Mouse (Mus musculus) MEL (cell line): ENCODE measurements around the gene Dapl1. TPM values are rescaled to one million over a fixed set of nuclear protein-coding genes. Genes with fewer than 3 reads are reported as not detected.

Experiments
- DNase-seq: peaks from one replicate; pipeline ENCODE4 v3.0.0; 2011; ENCODE audit warnings: low read depth, low spot score
- H3K27ac ChIP-seq: 2 replicates; pipeline ENCODE4 v1.5.1; 2012; ENCODE audit warnings: low read depth, mild to moderate bottlenecking, control low read depth, low read length, moderate library complexity; ENCODE audit not compliant: control insufficient read depth
- H3K27me3 ChIP-seq, 2 experiments: fragments of 150-350 bp in 1 of 2; sonication (generic) in 1 of 2; 2 replicates each; pipeline ENCODE4 v1.6.1; 2012; ENCODE audit warnings: low read length in 2 of 2, mild to moderate bottlenecking in 2 of 2, improper control_type of control experiment in 1 of 2, moderate library complexity in 1 of 2; ENCODE audit not compliant: insufficient read depth in 2 of 2, control insufficient read depth in 1 of 2
- H3K36me3 ChIP-seq, 2 experiments: 2 replicates each; pipeline ENCODE4 v1.6.1; 2012 to 2014; ENCODE audit warnings: low read length in 2 of 2, improper control_type of control experiment in 1 of 2, inconsistent platforms in 1 of 2, mild to moderate bottlenecking in 1 of 2; ENCODE audit not compliant: insufficient read depth in 2 of 2, control insufficient read depth in 1 of 2
- H3K4me1 ChIP-seq, 2 experiments: fragments of 150-350 bp in 1 of 2; sonication (generic) in 1 of 2; 2 replicates each; pipeline ENCODE4 v1.6.1; 2012; ENCODE audit warnings: low read length in 2 of 2, improper control_type of control experiment in 1 of 2, mild to moderate bottlenecking in 1 of 2; ENCODE audit not compliant: insufficient read depth in 2 of 2, control insufficient read depth in 1 of 2
- H3K4me3 ChIP-seq, 2 experiments: fragments of 150-350 bp in 1 of 2; sonication (generic) in 1 of 2; 2 replicates each; pipeline ENCODE4 v1.5.1; 2012; ENCODE audit warnings: low read depth in 2 of 2, low read length in 2 of 2, mild to moderate bottlenecking in 2 of 2, moderate library complexity in 2 of 2, control low read depth in 1 of 2, improper control_type of control experiment in 1 of 2; ENCODE audit not compliant: control insufficient read depth in 1 of 2, insufficient read depth in 1 of 2
- H3K79me2 ChIP-seq: 2 replicates; pipeline ENCODE4 v1.6.1; 2012; ENCODE audit warnings: mild to moderate bottlenecking, low read length, moderate library complexity; ENCODE audit not compliant: control insufficient read depth, poor library complexity, insufficient read depth
- H3K9ac ChIP-seq: 2 replicates; pipeline ENCODE4 v1.6.1; 2012; ENCODE audit warnings: low read depth, mild to moderate bottlenecking, control low read depth, low read length, moderate library complexity; ENCODE audit not compliant: control insufficient read depth, poor library complexity, severe bottlenecking
- H3K9me3 ChIP-seq: fragments of 150-350 bp; sonication (generic); replicated peaks from 2 replicates; pipeline ENCODE4 v1.6.1; 2012; ENCODE audit warnings: mild to moderate bottlenecking, low read length, improper control_type of control experiment, moderate library complexity; ENCODE audit not compliant: insufficient read depth
- BHLHE40 ChIP-seq: IDR thresholded peaks from 2 replicates; pipeline ENCODE4 v1.6.1; 2012; ENCODE audit warnings: low read depth, mild to moderate bottlenecking, inconsistent platforms, low read length, improper control_type of control experiment, borderline replicate concordance
- CTCF ChIP-seq, 3 experiments: IDR thresholded peaks in 2 of 3; conservative IDR thresholded peaks in 1 of 3; 2 replicates each; pipeline ENCODE4 v1.5.1; 2011 to 2012; ENCODE audit warnings: low read length in 3 of 3, low read depth in 2 of 3, mild to moderate bottlenecking in 2 of 3, improper control_type of control experiment in 1 of 3, inconsistent platforms in 1 of 3, mixed read lengths in 1 of 3, moderate library complexity in 1 of 3; ENCODE audit not compliant: control insufficient read depth in 1 of 3, insufficient read depth in 1 of 3, poor library complexity in 1 of 3, severe bottlenecking in 1 of 3
- E2F4 ChIP-seq: IDR thresholded peaks from 2 replicates; pipeline ENCODE4 v1.6.1; 2011; ENCODE audit warnings: low read depth, low read length, improper control_type of control experiment, borderline replicate concordance
- ELF1 ChIP-seq: IDR thresholded peaks from 2 replicates; pipeline ENCODE4 v1.6.1; 2014; ENCODE audit warnings: low read depth, mild to moderate bottlenecking, inconsistent platforms, low read length, improper control_type of control experiment, moderate library complexity
- ETS1 ChIP-seq: IDR thresholded peaks from 2 replicates; pipeline ENCODE4 v1.6.1; 2012; ENCODE audit warnings: low read depth, mild to moderate bottlenecking, inconsistent platforms, low read length, improper control_type of control experiment, moderate library complexity
- GATA1 ChIP-seq: IDR thresholded peaks from 2 replicates; pipeline ENCODE4 v1.6.1; 2011; ENCODE audit warnings: low read depth, low read length, improper control_type of control experiment
- HCFC1 ChIP-seq: IDR thresholded peaks from 2 replicates; pipeline ENCODE4 v1.6.1; 2012; ENCODE audit warnings: low read depth, mild to moderate bottlenecking, inconsistent platforms, low read length, improper control_type of control experiment, moderate library complexity
- MAFK ChIP-seq: IDR thresholded peaks from 2 replicates; pipeline ENCODE4 v1.6.1; 2011; ENCODE audit warnings: low read depth, mild to moderate bottlenecking, low read length, improper control_type of control experiment, borderline replicate concordance
- MAZ ChIP-seq: IDR thresholded peaks from 2 replicates; pipeline ENCODE4 v1.6.1; 2012; ENCODE audit warnings: low read depth, mild to moderate bottlenecking, inconsistent platforms, low read length, improper control_type of control experiment
- MXI1 ChIP-seq: IDR thresholded peaks from 2 replicates; pipeline ENCODE4 v1.6.1; 2011; ENCODE audit warnings: mild to moderate bottlenecking, low read depth, low read length, improper control_type of control experiment
- MYB ChIP-seq: IDR thresholded peaks from 2 replicates; pipeline ENCODE4 v1.6.1; 2011; ENCODE audit warnings: mild to moderate bottlenecking, low read depth, low read length, improper control_type of control experiment
- NELFE ChIP-seq: IDR thresholded peaks from 2 replicates; pipeline ENCODE4 v1.6.1; 2011; ENCODE audit warnings: low read depth, low read length, improper control_type of control experiment
- POLR2A ChIP-seq, 2 experiments: IDR thresholded peaks; 2 replicates each; pipeline ENCODE4 v1.6.1; 2011 to 2012; ENCODE audit warnings: low read length in 2 of 2, mild to moderate bottlenecking in 2 of 2, control low read depth in 1 of 2, improper control_type of control experiment in 1 of 2, low read depth in 1 of 2, moderate library complexity in 1 of 2; ENCODE audit not compliant: control insufficient read depth in 1 of 2, insufficient read depth in 1 of 2, poor library complexity in 1 of 2
- POLR2AphosphoS2 ChIP-seq: IDR thresholded peaks from 2 replicates; pipeline ENCODE4 v1.6.1; 2011; ENCODE audit warnings: low read length, improper control_type of control experiment
- TAL1 ChIP-seq: IDR thresholded peaks from 2 replicates; pipeline ENCODE4 v1.6.1; 2012; ENCODE audit warnings: mild to moderate bottlenecking, inconsistent platforms, low read length, moderate library complexity, mixed read lengths
- TBP ChIP-seq: IDR thresholded peaks from 2 replicates; pipeline ENCODE4 v1.8.0; 2011; ENCODE audit warnings: low read depth, low read length, improper control_type of control experiment
- TCF12 ChIP-seq: IDR thresholded peaks from 2 replicates; pipeline ENCODE4 v1.6.1; 2014; ENCODE audit warnings: low read depth, mild to moderate bottlenecking, inconsistent platforms, low read length, improper control_type of control experiment, moderate library complexity
- USF1 ChIP-seq: IDR thresholded peaks from 2 replicates; pipeline ENCODE4 v1.6.1; 2014; ENCODE audit warnings: low read depth, mild to moderate bottlenecking, inconsistent platforms, low read length, improper control_type of control experiment, moderate library complexity
- USF2 ChIP-seq, 2 experiments: IDR thresholded peaks; 2 replicates each; pipeline ENCODE4 v1.6.1; 2011 to 2012; ENCODE audit warnings: improper control_type of control experiment in 2 of 2, low read length in 2 of 2, borderline replicate concordance in 1 of 2, inconsistent platforms in 1 of 2, low read depth in 1 of 2, mild to moderate bottlenecking in 1 of 2; ENCODE audit not compliant: insufficient read depth in 1 of 2
- ZMIZ1 ChIP-seq: IDR thresholded peaks from 2 replicates; pipeline ENCODE4 v1.6.1; 2012; ENCODE audit warnings: low read depth, mild to moderate bottlenecking, inconsistent platforms, low read length, improper control_type of control experiment, moderate library complexity
- ZNF384 ChIP-seq: IDR thresholded peaks from 2 replicates; pipeline ENCODE4 v1.6.1; 2012; ENCODE audit warnings: low read depth, mild to moderate bottlenecking, inconsistent platforms, low read length, improper control_type of control experiment
- polyA plus RNA-seq, 2 experiments: library from polyadenylated mRNA; stranded (reverse) in 1 of 2; unstranded in 1 of 2; fragments of >175 nt in 1 of 2; fragments of >200 nt in 1 of 2; gene quantifications; 2 replicates each; pipeline versions ENCODE4 v1.2.1 to v1.2.4; 2012; ENCODE audit warnings: low replicate concordance in 2 of 2, low read depth in 1 of 2; ENCODE audit not compliant: insufficient read length in 2 of 2, insufficient read depth in 1 of 2, missing spikeins in 1 of 2
- total RNA-seq: library from RNA; depleted of rRNA; stranded (reverse); fragments of 300-350 nt; gene quantifications from 2 replicates; pipeline ENCODE4 v1.2.3, GENCODE M21; 2012

The Dapl1 gene
- total and polyA plus RNA-seq, 3 experiments, result not detected

- no peak for DNase-seq
- no peaks in the 10 kb centered on the region for H3K79me2 ChIP-seq
- no peak overlapping the region for H3K27ac ChIP-seq
- H3K9me3 ChIP-seq, result no peaks in the 10 kb centered on the region
- no peak overlapping the region for H3K9ac ChIP-seq
- TF ChIP-seq USF1 (no peak), MYB (no peak), ETS1 (no peak), MAZ (no peak)
- H3K36me3 ChIP-seq, result no peaks in the 10 kb centered on the region
- no peak overlapping the region for H3K4me3 ChIP-seq
- no peaks in the 10 kb centered on the region for H3K27me3 ChIP-seq
- H3K4me1 ChIP-seq, result no peaks in the 10 kb centered on the region
Observed at GRCm38 (mm10) chr2:59451675-59452074, 32.8 kb upstream of the Dapl1 start.

GRCm38 (mm10) chr2:59452102-59452501 is 32.4 kb upstream of the Dapl1 start:
- no peaks in the 10 kb centered on the region for H3K4me1 ChIP-seq
- H3K36me3 ChIP-seq, result no peaks in the 10 kb centered on the region
- DNase-seq, result no peak
- H3K9me3 ChIP-seq, result no peaks in the 10 kb centered on the region
- no peaks in the 10 kb centered on the region for H3K79me2 ChIP-seq
- H3K9ac ChIP-seq, result no peak overlapping the region
- TF ChIP-seq ZNF384, result no peak
- no peak for TF ChIP-seq GATA1
- TF ChIP-seq NELFE, result no peak
- TF ChIP-seq USF1, result no peak
- no peak for TF ChIP-seq MXI1
- TF ChIP-seq CTCF (IDR thresholded peaks at IDR 0.05 in 2 of 3, conservative IDR thresholded peaks at IDR 0.05 in 1 of 3; ENCODE audit: control insufficient read depth in 1 of 3, insufficient read depth in 1 of 3, low read depth in 2 of 3, low read length in 3 of 3, poor library complexity in 1 of 3, severe bottlenecking in 1 of 3), result no peak
- TF ChIP-seq TAL1, result no peak
- TF ChIP-seq USF2 (IDR thresholded peaks at IDR 0.05; ENCODE audit: borderline replicate concordance in 1 of 2, insufficient read depth in 1 of 2, low read depth in 1 of 2, low read length in 2 of 2), result no peak
- TF ChIP-seq HCFC1, result no peak
- TF ChIP-seq MAZ, result no peak
- no peak for TF ChIP-seq ZMIZ1
- TF ChIP-seq POLR2A (IDR thresholded peaks at IDR 0.05; ENCODE audit: control insufficient read depth in 1 of 2, insufficient read depth in 1 of 2, low read depth in 1 of 2, low read length in 2 of 2, poor library complexity in 1 of 2), result no peak
- TF ChIP-seq TBP, result no peak
- TF ChIP-seq POLR2AphosphoS2, result no peak
- no peak for TF ChIP-seq MYB
- no peak for TF ChIP-seq E2F4
- no peak for TF ChIP-seq MAFK
- no peak for TF ChIP-seq TCF12
- no peak for TF ChIP-seq ELF1
- no peak for TF ChIP-seq BHLHE40
- no peak overlapping the region for H3K4me3 ChIP-seq
- H3K27me3 ChIP-seq, result no peaks in the 10 kb centered on the region
- H3K27ac ChIP-seq, result no peak overlapping the region
